Mouse (Mus musculus) layer of hippocampus, adult 2 months (tissue): Measurements from ENCODE around the gene Arl1. TPM values are rescaled to one million over a fixed set of nuclear protein-coding genes. Genes with fewer than 3 reads are reported as not detected.
"Not testable (repeated sequence)": the region's sequence is repeated elsewhere in the genome, so short reads cannot be mapped to it uniquely, and the experiment has no call there.

Source experiments
- DNase-seq, 2 experiments: peaks; one replicate each; pipeline ENCODE4 v3.0.0; 2022; ENCODE audit warnings: low spot score in 2 of 2
- H3K27ac ChIP-seq: fragments of 200-600 bp; 2 replicates; pipeline ENCODE4 v1.8.1; 2022
- H3K4me3 ChIP-seq: fragments of 200-600 bp; 2 replicates; pipeline ENCODE4 v1.8.1; 2022; ENCODE audit warnings: mild to moderate bottlenecking
- CTCF ChIP-seq: fragments of 200-600 bp; conservative IDR thresholded peaks from 2 replicates; pipeline ENCODE4 v1.8.1; 2022; ENCODE audit warnings: antibody characterized with exemption, mild to moderate bottlenecking, moderate library complexity
- total RNA-seq, 2 experiments: library from RNA; stranded (reverse); gene quantifications; 2 replicates each; pipeline ENCODE4 v1.2.3; 2021

The Arl1 gene
- total RNA-seq, 2 experiments from 2014 or later, result 132 TPM

- DNase-seq, result no peak
- no peak overlapping the region for H3K4me3 ChIP-seq
- TF ChIP-seq CTCF, result no peak
- no peak overlapping the region for H3K27ac ChIP-seq
These were observed 45.5 kb downstream of the Arl1 start for GRCm38 (mm10) chr10:88776206-88776605.

GRCm38 (mm10) chr10:88780716-88781115 is 50.1 kb downstream of the Arl1 start:
- DNase-seq, result no peak
- TF ChIP-seq CTCF, result no peak

GRCm38 (mm10) chr10:88783135-88783534 is 52.5 kb downstream of the Arl1 start:
- DNase-seq, H3K27ac ChIP-seq, H3K4me3 ChIP-seq: not testable (repeated sequence)

More at GRCm38 (mm10) chr10:88780716-88781115, 50.1 kb downstream of the Arl1 start:
- no peak overlapping the region for H3K27ac ChIP-seq
- no peak overlapping the region for H3K4me3 ChIP-seq

- Histone ChIP-seq H3K4me3 (no peak overlapping the region), H3K27ac (no peak overlapping the region)
- no peak for DNase-seq
- TF ChIP-seq CTCF, result no peak
These were observed 53.3 kb downstream of the Arl1 start for GRCm38 (mm10) chr10:88783941-88784340.

GRCm38 (mm10) chr10:88784513-88784931 is 53.9 kb downstream of the Arl1 start:
- Histone ChIP-seq H3K4me3 (no peak overlapping the region), H3K27ac (no peak overlapping the region)
- no peak for TF ChIP-seq CTCF
- no peak for DNase-seq

GRCm38 (mm10) chr10:88793671-88794070 is 63.0 kb downstream of the Arl1 start:
- TF ChIP-seq CTCF, result no peak
- Histone ChIP-seq H3K27ac (no peak overlapping the region), H3K4me3 (no peak overlapping the region)
- no peak for DNase-seq

Other genes with a start within 250 kb of the Arl1 start
- 10 to 100 TPM; 42.2 to 44.9 TPM for gene Chpt1, start 226.8 kb upstream of the Arl1 start, total RNA-seq
- 1 to 10 TPM in 1 of 2 experiments, under 1 TPM in 1; 0.82 to 1.4 TPM for gene Mybpc1, start 125.7 kb upstream of the Arl1 start, total RNA-seq
- gene Spic, start 45.8 kb upstream of the Arl1 start, total RNA-seq, result not detected
- 10 to 100 TPM; 24.6 to 27.7 TPM for gene Utp20, start 95.9 kb downstream of the Arl1 start, total RNA-seq
- gene Slc5a8, start 155.1 kb downstream of the Arl1 start, total RNA-seq, result not detected